ENCODE assay signal across 8 mouse cellular contexts in the genomic region with DNA sequence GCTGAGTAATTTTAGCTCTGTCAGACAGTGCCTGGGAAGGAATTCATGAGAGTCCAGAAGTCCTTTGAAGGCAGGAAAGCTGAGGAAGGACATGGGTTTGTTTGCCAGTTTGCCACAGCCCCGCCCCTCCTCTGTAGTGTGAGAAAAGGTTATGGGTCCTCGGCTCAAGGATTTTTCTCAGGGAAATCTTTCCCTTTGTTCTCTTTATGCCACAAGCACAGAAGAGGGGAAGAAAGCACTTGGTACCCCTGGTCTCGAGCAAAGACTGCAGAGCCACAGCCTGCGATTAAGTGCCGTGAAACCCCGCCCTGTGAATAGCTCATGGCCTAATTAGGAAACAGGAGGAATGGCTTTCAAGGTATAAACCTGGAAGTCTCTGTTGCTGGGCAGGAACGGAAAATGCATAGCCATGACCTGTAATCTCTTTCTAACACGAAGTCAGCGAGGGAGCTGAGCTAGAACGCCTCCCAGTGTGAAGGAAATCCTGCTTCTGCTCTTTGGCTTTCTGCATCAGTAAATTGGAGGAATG.
DNase-seq lines count a peak whose midpoint lies in the region; ATAC-seq and TF ChIP-seq lines count a peak whose summit lies in the region.

No protein-coding gene starts in this region.

- H3K4me2 ChIP-seq in hindbrain, embryonic 11.5 days (replicated peaks; ENCODE audit: low read depth, low read length), result no peak overlapping the region

- TF ChIP-seq CTCF in brain, embryonic 14.5 days (IDR thresholded peaks at IDR 0.05; ENCODE audit: borderline replicate concordance, extremely low read depth, insufficient read depth, insufficient read length), result no peak

- no peak for TF ChIP-seq POLR2A in brain, embryonic 14.5 days (IDR thresholded peaks at IDR 0.05; ENCODE audit: borderline replicate concordance, extremely low read depth, insufficient read depth, insufficient read length, poor library complexity, severe bottlenecking)

- H3K9ac ChIP-seq in hindbrain, embryonic 11.5 days (ENCODE audit: low read depth, low read length), result no peak overlapping the region

- ATAC-seq in hindbrain, embryonic 11.5 days (ENCODE audit: low FRiP score), result 0 out of 2 replicates have a peak, but pooled peaks have one; percentile 30
- ATAC-seq in megakaryocyte, adult 5-6 weeks (ENCODE audit: poor library complexity, severe bottlenecking), result no peak

- no peaks in the 10 kb centered on the region for H3K9me3 ChIP-seq in hindbrain, embryonic 11.5 days (ENCODE audit: control insufficient read depth, low read length)

- H3K4me3 ChIP-seq in hindbrain, embryonic 11.5 days (ENCODE audit: low read depth, low read length), result no peak overlapping the region

- WGBS in hindbrain, embryonic 11.5 days, result 32% methylated on average over 10 of the region's 10 CpGs

- peak; percentile 72 for DNase-seq in Muller cell, postnatal 12 days (ENCODE audit: inconsistent ontology term)
- peak; percentile 58 for DNase-seq in brain, embryonic 14.5 days (ENCODE audit: low read depth)
- DNase-seq in hindbrain, embryonic 11.5 days (ENCODE audit: low spot score), result peak; percentile 7
- DNase-seq in lung, postnatal 10 days, result peak; percentile 55
- no peak for DNase-seq in left cerebral cortex, adult 18-20 months (ENCODE audit: low spot score in 2 of 2)
- DNase-seq in spleen, adult 18-20 months, result no peak
- DNase-seq in MN1 (ENCODE audit: low spot score), result no peak

- H3K4me1 ChIP-seq in hindbrain, embryonic 11.5 days (replicated peaks; ENCODE audit: control insufficient read depth, insufficient read depth, low read length), result no peaks in the 10 kb centered on the region

- H3K27ac ChIP-seq in hindbrain, embryonic 11.5 days (ENCODE audit: low read depth, low read length), result no peak overlapping the region

- H3K27me3 ChIP-seq in hindbrain, embryonic 11.5 days (ENCODE audit: control insufficient read depth, insufficient read depth, low read length), result no peaks in the 10 kb centered on the region

- H3K36me3 ChIP-seq in hindbrain, embryonic 11.5 days (ENCODE audit: control insufficient read depth, insufficient read depth, low read length), result no peaks in the 10 kb centered on the region

Comparison
In these comparisons a context has a peak if more than half of its experiments do, and no peak if none do; other contexts are left out.
1. DNase-seq: peak in Muller cell, postnatal 12 days (single experiment), brain, embryonic 14.5 days (single experiment), hindbrain, embryonic 11.5 days (single experiment) and lung, postnatal 10 days (single experiment); none in left cerebral cortex, adult 18-20 months (0 of 2), spleen, adult 18-20 months (0 of 2) and MN1 (single experiment).